Mouse (Mus musculus) forebrain, embryonic 13.5 days (tissue): Measurements from ENCODE around the gene Cblb. TPM values are rescaled to one million over a fixed set of nuclear protein-coding genes. Genes with fewer than 3 reads are reported as not detected.

ENCODE experiments used
- ATAC-seq: fragments of 200-750 bp; cut with Nextera tagmentation; 2 replicates; pipeline ENCODE4 v1.8.0; 2017
- H3K27ac ChIP-seq: fragments of 300-500 bp; sonication (generic); 2 replicates; pipeline ENCODE4 v1.5.1; 2015; ENCODE audit warnings: inconsistent platforms, mild to moderate bottlenecking, moderate library complexity
- H3K27me3 ChIP-seq: fragments of 300-500 bp; sonication (generic); 2 replicates; pipeline ENCODE4 v1.6.1; 2015; ENCODE audit warnings: mild to moderate bottlenecking, inconsistent platforms
- H3K36me3 ChIP-seq: fragments of 300-500 bp; sonication (generic); 2 replicates; pipeline ENCODE4 v1.6.1; 2015; ENCODE audit warnings: mild to moderate bottlenecking, inconsistent platforms; ENCODE audit not compliant: poor library complexity, severe bottlenecking
- H3K4me1 ChIP-seq: fragments of 300-500 bp; sonication (generic); 2 replicates; pipeline ENCODE4 v1.6.1; 2015; ENCODE audit warnings: inconsistent platforms
- H3K4me2 ChIP-seq: fragments of 300-500 bp; sonication (generic); 2 replicates; pipeline ENCODE4 v1.6.1; 2015; ENCODE audit warnings: inconsistent platforms, mild to moderate bottlenecking, moderate library complexity
- H3K4me3 ChIP-seq: fragments of 300-500 bp; sonication (generic); 2 replicates; pipeline ENCODE4 v1.5.1; 2015; ENCODE audit warnings: mild to moderate bottlenecking, inconsistent platforms
- H3K9ac ChIP-seq: fragments of 300-500 bp; sonication (generic); 2 replicates; pipeline ENCODE4 v1.6.1; 2015; ENCODE audit warnings: mild to moderate bottlenecking, inconsistent platforms
- H3K9me3 ChIP-seq: fragments of 300-500 bp; sonication (generic); replicated peaks from 2 replicates; pipeline ENCODE4 v1.6.1; 2016; ENCODE audit warnings: inconsistent platforms
- WGBS: fragments of 180-500 bp; shearing (Covaris S2); methylation state at CpG from one replicate; pipeline ENCODE4 v1.1.7; 2015; 5-methylcytosine and 5-hydroxymethylcytosine counted together
- polyA plus RNA-seq: library from polyadenylated mRNA; unstranded; fragments of >200 nt; fragmentation: Nextera tagmentation; extraction: Ambion mirVana; gene quantifications from 2 replicates; pipeline ENCODE4 v1.2.1, GENCODE M21; 2015

Gene Cblb
- polyA plus RNA-seq, 1 experiment from 2014 or later: 16.4 TPM

DNA sequence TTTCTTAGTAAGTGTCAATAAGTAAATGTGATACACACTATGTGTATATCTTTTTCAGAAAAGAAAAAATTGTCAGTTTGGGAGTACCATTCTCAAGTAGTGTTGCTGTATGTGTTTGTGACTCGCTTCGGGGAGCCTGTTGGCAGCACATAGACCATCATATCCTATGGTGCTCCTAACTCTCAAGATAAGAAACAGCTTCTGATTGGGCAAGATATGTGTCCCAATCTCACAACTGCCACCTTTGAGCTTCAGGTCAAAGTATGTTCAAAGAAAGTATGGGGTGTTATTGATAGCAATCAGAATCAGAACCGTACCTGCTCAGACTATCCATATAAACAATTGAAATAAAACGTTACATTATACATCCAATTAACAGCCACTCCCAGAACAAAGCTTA is 219.9 kb downstream of the Cblb start:
- Histone ChIP-seq H3K4me3 (no peak overlapping the region), H3K9me3 (no peaks in the 10 kb centered on the region; the same call in 1 of the 2 replicates), H3K4me2 (no peak overlapping the region), H3K27ac (no peak overlapping the region), H3K9ac (no peak overlapping the region), H3K4me1 (no peaks in the 10 kb centered on the region), H3K27me3 (no peaks in the 10 kb centered on the region), H3K36me3 (0 out of 2 replicates have a peak, but pooled peaks cover 5% of the 10 kb centered on the region)
- no peak for ATAC-seq
- WGBS: 86% methylated on average over 4 of the region's 4 CpGs
